Mouse (Mus musculus) kidney, postnatal 25 days (tissue): ENCODE data around the gene Naa80.
"Not testable (repeated sequence)": the region's sequence is repeated elsewhere in the genome, so short reads cannot be mapped to it uniquely, and the experiment has no call there.

Source experiments
- DNase-seq, 2 experiments: peaks; one replicate each; pipeline ENCODE4 v3.0.0; 2021; ENCODE audit warnings: mixed read lengths in 2 of 2

Naa80 gene

DNA sequence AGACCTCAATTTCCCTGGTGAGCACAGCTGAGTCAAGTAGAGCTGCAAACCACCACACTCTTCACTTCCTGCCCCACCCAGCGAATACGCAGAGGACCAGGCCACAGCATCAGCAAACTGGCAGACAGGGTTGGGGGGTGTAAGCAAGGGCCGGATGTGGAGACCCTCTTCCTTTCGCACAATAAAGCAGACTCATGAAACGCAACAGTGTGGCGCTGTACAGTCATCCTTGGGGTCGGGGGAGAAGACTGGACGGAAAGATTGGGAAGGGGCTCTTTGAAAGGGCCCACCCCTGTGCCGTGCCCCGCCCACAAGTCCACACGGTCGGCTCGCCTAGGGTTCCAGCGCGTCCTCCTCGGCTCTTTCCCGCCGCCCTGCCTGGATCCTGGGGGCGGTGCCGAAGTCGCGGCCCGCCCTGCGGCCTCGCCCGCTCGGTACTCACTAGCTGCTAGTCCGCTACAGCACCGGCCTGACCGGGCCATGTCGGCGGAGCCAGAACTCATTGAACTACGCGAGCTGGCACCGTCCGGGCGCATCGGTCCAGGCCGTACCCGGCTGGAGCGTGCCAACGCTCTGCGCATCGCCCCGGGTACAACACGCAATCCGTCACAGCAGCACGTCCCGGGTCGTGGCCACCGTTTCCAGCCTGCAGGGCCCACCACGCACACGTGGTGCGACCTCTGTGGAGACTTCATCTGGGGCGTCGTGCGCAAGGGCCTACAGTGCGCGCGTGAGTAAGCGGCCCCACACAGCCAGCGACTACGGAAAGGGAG is 27.4 kb upstream of the Naa80 start, which contains the start of gene Rassf1:
Rassf1 (plus strand) TSS at position 439 of the 773 bp plus-strand sequence.
- DNase-seq = peak; percentile 78 to 92

DNA sequence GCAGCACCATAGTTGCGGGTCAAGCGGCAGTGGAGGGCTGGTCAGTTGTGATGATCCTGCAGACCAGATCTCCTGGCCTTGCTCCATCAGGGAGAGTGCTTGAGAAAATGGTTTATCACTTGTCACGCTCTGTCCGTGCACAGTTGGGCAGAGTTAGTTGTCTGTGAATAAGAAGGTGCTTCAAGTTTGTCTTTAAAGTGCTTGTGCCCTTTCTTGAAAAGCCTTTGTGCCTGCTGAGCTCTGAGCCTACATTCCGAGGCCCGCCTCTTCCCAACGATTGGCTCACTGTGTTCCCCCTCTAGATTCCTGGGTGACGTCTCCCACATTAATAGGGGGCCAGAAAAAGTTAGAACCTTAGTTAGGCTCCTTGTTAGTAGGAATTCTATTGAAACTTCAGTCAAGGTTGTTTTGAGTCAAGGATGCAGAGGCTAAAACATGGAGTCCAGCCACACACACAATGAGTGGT is 26.8 kb upstream of the Naa80 start:
- no peak for DNase-seq

DNA sequence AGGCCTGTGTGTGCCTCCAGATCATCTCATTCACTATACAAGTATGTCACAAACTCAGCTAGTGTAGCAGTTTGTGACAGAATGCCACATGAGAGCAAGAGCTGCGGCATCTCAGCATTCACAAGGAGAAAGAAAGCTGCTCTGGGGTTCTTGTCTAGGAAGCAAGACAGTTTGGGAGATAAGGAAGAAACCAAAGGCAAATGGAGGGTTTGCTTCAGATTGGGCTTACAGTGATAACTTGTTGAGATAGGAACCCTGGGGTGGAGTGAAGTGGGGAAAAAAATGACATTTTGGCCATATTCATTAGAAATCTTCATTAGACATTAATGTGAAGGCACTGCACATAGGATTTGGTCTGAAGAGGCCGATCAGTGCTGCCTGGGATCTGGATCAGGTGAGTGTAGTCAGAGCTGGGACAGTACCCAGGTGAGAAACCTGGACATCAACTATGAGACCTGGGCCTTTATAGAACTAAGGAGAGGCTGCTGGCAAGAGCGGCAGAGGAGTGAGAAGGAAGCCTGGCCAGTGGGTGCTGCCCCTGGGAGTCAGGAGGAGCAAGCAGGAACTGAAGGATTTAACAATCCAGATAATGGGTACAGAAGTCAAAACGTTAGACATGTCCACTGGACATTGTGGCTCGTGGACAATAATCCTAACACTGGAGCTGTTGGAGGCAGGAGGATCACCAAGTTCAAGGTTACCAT is 25.8 kb upstream of the Naa80 start:
- peak in 1 of 2 experiments; percentile 42 for DNase-seq

DNA sequence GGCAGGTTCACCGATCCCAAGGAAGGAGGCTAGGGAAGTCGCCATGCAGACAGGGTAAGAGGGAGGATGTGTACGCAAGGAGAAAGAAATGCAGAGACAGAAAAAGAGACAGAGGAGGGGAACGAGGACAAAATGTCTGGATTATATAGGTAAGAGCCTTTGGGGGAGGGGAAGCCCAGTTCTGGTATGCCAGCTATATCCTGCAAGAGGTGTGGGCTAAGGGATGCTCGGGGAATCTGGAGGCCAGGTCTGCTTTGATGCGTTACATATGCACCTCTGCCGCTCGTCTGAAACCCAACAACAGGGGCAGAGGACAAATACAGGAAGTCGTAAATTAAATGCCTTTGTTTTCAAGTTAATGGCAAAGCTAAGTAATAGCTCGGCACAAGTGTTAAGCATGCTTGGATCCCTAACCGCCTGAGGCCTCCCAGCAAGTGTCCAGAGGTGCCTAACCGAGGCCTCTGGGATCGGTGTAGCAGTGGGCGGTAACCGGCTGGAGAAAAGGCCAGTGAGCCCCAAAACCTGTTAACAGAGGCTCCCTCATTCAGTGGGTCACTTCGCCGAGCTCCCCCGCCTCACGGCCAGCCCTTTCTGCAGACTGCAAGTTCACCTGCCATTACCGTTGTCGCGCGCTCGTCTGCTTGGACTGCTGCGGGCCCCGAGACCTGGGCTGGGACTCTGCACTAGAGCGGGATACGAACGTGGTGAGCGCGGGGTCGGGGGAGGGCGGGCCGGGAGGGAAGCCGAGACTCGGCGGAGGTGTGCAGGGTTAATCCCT is 25.0 kb upstream of the Naa80 start:
- peak in 1 of 2 experiments; percentile 79 for DNase-seq

DNA sequence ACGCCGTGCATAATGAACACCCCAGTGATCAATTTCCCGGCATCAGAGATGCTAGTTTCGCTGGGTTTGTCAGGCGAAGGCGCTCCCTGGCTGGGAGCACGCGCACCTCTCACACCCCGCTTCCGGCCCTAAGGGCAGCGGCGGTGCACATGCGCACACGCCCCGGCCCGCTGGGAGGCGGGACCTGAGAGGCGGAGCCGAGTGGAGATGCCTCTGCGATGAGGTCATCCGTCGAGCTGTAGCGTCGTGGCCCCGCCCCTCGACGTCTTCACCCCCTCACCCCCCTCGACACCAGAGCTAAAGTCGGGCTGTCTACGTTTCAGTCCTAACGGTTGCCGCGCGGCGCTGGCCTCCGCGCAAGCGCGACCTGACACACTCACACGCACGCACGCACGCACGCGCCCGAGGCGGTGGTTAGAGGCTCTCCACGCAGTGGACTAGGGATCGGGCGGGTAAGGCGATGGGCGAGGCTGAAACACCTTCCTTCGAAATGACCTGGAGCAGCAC is 24.3 kb upstream of the Naa80 start:
- peak; percentile 97 for DNase-seq

DNA sequence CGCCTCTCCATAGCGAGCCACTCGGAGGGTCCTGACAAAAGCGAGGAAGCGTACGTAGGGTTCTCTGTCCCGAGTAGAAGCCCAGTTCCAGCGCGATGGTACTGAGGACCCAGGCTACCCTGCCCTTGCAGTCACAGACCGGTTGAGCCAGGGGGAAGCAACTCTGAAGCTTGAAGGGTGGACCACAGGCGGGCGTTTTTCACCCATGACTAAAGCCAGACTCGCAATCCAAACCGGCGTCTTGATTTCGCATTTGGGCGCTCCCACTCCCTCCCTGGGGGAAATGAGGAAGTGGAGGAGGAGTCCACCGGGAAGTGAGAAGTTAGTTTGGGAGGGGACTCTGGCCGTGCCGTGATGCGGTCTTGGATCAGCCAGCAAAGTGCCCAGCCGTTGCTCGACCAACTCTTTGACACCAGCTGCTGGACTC is 23.6 kb upstream of the Naa80 start:
- peak; percentile 68 to 82 for DNase-seq

DNA sequence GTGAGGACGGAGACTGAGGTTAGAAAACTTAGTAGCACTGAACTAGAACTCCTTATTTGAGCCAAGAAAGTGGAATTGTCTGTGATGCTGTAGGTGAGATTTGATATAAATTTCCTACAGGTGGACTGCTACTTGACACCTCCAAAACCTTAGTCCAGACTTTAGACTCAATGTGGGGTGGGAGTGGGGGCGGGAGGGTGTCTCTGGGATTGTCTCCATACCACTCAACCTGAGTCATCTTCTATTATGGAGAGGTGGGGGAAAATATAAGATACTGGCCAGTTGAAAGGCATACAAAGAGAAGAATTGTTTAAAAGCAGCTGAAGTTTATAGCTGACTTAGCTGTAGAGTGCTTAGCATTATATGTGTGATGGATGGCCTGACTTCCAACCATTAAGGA is 23.0 kb upstream of the Naa80 start:
- DNase-seq = no peak

DNA sequence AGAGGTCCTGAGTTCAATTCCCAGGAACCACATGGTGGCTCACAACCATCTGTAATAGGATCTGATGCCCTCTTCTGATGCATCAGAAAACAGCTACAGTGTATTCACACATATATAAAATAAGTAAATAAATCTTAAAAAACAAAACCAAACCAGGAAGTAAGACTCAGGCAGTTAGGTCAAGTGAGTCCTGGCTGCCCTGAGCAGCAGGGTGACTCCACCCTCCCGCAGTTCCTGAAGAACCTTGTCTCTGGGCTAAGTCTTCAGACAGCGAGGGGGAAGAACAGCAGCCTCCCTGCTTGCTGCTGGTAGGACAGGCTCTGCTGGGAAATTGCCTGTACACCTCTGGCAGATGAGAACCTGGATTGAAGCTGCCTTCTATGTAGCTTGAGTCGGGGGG is 22.3 kb upstream of the Naa80 start:
- DNase-seq = peak in 1 of 2 experiments; percentile 54

DNA sequence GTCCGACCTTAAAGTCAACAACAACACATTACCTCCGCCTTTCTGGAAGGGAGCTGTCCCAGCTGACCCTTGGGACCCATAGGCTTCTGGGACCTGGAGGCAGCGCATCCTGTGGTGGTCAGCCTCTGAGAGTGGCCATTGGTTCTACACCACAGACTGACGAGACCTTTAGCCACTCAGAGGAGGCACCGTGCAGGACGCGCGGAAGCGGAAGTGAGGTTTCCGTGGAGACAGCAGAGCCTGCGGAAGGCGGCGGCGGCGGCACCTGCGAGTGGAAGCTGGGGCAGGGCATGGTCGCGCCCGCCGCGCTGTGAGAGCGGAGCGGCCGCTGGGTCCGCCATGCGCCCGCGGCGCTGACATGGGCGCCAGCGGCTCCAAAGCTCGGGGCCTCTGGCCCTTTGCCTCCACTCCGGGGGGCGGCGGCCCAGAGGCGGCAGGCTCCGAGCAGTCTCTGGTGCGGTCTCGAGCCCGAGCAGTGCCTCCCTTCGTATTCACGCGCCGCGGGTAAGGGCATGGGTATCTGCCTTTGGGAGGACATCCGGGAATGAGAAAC is 15.6 kb upstream of the Naa80 start, which contains the start of gene Tusc2:
Tusc2 (plus strand) TSS at position 227 of the 553 bp plus-strand sequence.
- DNase-seq = peak; percentile 96 to 99

DNA sequence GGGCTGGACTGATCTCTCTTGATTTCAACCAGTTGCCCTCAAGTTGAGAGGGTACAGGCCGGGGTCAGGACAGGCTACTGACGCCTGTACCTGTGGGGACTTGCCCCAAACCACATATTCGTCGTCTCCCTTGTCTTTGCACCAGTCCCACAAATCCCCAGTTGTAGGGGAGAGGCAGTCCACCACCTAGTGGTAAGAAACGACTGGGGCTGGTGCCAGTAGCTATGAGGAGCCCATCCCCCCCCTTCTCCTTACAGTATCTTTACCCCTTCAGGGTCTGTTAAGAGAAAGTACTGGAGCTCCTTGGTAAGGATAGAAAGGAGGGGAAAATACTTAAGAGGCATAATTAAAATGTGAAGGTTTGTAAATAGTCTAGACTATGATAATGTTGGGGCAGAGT is 13.1 kb upstream of the Naa80 start:
- DNase-seq = not testable (repeated sequence)

DNA sequence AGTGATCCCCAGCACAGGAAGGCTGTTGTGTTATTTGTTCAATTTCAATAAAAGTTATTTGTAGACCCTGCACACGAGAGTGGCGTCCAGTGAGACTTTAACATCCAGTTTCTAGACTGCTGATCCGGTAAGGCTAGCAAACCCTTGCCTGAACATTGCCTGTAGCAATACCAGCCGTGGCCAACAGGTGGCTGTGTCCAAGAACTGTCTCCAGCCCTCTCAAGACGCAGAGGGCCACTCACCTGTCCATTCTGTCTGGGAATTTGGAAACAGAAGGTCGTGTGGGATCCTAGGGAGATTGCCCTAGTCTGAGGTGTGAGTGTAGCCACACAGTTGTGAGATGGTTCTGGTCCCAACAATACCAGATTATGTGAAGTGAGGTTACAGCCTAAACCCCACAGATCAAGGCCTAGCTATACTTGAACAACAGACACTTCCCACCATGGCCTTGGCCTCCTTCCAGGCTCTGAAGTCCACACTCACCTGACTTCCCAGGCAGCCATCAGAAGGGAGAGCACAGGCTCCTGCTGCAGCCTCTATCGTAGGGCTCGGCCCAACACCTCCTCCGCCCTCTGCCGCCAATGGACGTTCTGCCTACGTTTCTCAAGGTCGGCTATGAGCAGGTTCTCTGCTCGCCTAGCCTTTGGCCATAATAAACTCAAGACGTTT is 12.5 kb upstream of the Naa80 start:
- DNase-seq = peak; percentile 94 to 97

DNA sequence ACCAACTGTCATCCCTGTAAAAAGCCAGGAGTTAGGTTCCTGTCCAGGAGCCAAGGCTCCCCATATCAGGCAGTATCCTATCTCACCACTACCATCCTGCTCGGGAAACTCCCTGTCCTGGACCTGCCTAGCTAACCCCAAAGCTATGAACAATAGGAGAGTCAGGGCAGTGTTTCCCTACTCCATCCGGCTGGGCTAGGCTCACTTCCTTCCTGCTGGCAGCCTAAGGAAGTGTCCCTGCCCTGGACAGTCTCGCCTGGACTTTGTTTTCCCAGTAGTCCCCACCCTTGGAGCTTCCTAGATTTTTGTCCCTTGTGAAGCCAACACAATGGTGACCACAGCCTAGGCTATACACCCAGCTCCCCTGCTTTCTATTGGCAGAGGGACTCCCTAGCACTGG is 11.8 kb upstream of the Naa80 start:
- peak; percentile 65 to 88 for DNase-seq

DNA sequence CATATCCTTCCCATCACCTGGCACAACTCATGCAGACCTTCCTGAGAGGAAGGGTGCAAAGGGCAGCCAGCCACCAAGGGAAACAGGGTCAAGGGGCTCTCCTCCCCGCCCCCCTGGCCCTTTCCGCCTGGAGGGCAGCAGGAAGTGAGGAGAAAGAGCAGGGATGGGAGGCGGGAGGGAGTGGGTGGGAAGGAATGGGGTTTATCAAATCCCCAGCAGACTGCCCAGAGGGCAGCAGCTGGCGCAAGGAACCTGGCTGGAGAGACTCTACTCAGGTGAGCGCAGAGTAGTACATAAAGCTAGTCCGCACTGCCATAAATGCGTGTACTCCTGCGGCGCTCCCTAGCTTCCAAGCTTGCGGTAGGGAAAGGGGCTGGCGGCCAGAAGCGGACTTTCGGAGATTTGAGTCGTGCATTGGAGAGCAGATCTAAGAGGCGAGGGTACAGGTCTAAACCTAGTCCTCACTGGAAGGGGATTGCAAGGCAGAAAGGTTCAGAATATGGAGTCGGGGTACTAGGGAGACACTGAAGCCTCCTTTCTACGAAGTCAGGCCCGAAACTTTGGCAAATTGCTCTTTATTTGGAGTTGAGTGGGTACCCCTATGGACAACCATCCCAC is 10.9 kb upstream of the Naa80 start, which contains the start of gene Hyal2:
Hyal2 (plus strand) TSS at position 244 of the 618 bp plus-strand sequence.
- peak; percentile 88 to 95 for DNase-seq

DNA sequence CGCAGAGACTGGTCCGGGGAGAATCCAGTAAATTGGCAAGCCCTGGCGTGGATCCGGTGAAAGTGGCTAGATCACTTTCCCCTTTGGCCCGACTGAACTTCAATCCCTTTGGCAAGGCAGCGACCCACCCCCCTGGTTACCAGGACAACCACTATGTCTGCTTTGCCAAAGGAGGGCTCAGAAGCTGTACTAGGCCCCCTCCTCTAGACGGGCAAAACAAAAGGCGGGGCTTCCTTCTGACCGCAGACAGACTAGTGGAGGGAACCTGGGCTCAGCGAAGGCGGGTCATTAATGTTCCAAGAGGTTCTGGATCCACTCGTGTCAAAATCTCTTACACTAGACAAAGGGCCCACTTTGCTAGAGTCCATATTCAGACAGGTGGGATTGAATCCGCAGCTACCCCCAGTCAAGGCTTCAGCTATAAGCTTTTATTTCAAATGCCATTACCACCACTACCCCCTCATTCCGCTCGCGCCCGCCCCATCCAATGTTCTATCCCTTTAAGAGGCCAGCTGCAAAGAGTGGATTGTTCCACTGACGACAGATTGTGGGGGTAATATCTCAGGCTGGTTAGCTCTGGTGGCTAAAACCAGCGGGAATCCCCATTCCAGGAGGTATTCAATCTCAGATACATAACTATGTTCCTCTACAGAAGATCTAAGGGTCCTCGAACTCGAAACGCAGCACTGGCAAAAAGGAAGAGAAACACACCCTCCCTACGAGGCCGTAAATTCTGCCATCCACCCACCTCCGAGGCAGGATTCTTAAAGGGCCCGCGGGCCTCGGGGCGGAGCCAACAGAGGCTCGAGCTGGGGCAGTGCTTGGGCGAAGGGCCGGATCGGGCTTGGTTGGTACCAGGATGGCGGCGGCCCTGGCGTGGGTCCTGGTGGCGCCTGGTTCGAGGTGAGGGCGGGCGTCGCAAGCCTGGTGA is 10.1 kb upstream of the Naa80 start:
- peak; percentile 89 to 95 for DNase-seq

DNA sequence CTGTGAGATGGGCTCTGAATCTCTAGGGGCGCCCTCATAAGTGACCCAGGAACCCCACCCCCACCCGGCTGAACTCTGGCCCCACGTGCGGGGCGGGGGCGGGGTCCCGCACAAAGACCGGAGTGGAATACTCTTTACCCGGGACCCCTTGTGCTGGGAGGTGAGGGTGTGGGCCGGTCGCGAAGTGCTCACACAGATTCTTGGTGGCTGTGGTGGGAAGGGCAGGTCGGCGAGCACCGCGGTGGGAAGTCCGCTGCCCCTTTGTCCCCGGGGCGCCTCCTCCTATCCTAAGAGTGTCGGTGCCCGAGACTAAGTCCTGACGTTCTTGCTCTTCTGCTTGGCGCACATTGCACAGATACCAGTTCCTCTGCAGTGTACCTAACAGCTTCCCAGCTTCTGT is 9.4 kb upstream of the Naa80 start:
- no peak for DNase-seq

DNA sequence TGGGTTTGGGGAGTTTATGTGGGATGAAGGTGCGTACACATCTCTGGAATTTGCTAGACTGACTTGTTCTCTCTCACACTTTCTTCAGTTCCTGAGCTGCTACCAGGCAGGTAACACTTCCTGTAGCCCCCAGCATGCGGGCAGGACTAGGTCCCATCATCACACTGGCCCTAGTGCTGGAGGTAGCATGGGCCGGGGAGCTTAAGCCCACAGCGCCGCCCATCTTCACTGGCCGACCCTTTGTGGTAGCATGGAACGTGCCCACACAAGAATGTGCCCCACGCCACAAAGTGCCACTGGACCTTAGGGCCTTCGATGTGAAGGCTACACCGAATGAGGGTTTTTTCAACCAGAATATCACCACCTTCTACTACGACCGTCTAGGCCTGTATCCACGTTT is 8.7 kb upstream of the Naa80 start:
- DNase-seq = no peak

DNA sequence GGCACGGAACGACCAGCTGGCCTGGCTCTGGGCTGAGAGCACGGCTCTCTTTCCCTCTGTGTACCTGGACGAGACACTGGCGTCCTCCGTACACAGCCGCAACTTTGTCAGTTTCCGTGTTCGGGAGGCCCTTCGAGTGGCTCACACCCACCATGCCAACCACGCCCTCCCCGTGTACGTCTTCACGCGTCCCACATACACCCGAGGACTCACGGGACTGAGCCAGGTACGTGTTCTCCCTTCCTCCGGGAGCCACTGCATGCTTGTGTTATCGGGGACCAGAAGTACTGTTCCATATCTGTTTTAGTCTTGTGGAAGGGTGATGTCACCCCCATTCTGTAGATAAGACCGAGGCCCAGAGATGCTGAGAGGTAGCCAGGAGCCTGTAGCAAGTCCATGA is 7.8 kb upstream of the Naa80 start:
- DNase-seq = peak in 1 of 2 experiments; percentile 55

DNA sequence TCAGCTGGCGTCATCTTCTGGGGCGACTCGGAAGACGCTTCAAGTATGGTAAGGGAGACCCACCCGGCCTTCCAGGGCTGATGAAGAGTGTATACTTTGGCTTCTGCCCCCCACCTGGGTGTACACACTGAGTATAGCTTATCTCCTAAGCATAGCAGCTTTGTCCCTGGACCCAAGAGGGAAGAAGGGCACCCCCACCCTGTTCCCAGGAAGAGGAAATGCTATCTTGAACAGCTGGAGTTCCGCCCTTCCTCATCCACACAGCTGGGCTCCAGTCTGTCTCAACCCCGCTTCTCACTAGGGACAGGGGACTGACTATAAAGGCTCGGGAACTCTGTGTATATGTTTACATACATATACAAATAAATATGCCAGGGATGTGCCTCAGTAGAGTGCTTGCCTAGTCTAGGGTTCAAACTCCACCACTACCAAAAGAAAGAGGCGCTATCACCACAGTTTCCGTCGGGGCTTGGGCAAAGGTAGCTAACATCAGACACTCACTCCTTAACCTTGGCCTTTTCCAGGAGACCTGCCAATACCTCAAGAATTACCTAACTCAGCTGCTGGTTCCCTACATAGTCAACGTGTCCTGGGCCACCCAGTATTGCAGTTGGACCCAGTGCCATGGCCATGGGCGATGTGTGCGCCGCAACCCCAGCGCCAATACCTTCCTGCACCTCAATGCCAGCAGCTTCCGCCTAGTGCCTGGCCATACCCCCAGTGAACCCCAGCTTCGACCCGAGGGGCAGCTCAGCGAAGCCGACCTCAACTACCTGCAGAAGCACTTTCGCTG is 7.0 kb upstream of the Naa80 start:
- peak in 1 of 2 experiments; percentile 55 for DNase-seq

DNA sequence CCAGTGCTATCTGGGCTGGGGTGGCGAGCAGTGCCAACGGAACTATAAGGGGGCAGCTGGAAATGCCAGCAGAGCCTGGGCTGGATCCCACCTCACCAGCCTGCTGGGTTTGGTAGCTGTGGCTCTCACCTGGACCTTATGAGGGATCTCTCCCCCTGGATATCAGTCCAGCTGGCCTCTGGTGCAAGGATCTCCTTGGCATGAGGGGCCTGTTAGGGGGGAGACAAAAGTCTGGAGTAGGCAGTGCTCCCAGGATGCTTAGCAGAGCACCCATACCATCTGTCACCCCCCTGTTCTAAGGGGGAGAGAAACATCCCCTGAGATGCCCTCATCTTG is 6.4 kb upstream of the Naa80 start:
- DNase-seq = no peak
